Mouse (Mus musculus): Measurements from ENCODE around the gene Nup210l.

Nup210l gene

GRCm38 (mm10) chr3:90103938-90104337 is at the start of gene Nup210l:
Gene Nup210l (plus strand): TSS chr3:90104132.
- DNase-seq (ENCODE audit: inconsistent age in 2 of 2, low spot score in 1 of 2): no peak

GRCm38 (mm10) chr3:90061549-90061948 is 42.4 kb upstream of the Nup210l start:
- DNase-seq (ENCODE audit: inconsistent age in 2 of 2, low spot score in 1 of 2): no peak

- no peak for DNase-seq (ENCODE audit: inconsistent age in 2 of 2, low spot score in 1 of 2)
These were observed 41.4 kb upstream of the Nup210l start for GRCm38 (mm10) chr3:90062539-90062938.

- DNase-seq (ENCODE audit: inconsistent age in 2 of 2, low spot score in 1 of 2): no peak
These were observed 39.5 kb upstream of the Nup210l start for GRCm38 (mm10) chr3:90064383-90064782.

GRCm38 (mm10) chr3:90065553-90065952 is 38.4 kb upstream of the Nup210l start:
- peak in 1 of 2 experiments; percentile 84 for DNase-seq (ENCODE audit: inconsistent age in 2 of 2, low spot score in 1 of 2)

- peak in 1 of 2 experiments; percentile 78 for DNase-seq (ENCODE audit: inconsistent age in 2 of 2, low spot score in 1 of 2)
These were observed 36.1 kb upstream of the Nup210l start for GRCm38 (mm10) chr3:90067851-90068250.

GRCm38 (mm10) chr3:90069688-90070087 is 34.2 kb upstream of the Nup210l start:
- DNase-seq (ENCODE audit: inconsistent age in 2 of 2, low spot score in 1 of 2): peak in 1 of 2 experiments; percentile 40

GRCm38 (mm10) chr3:90072294-90072693 is 31.6 kb upstream of the Nup210l start, which contains the start of gene Tpm3:
Gene Tpm3 (plus strand): TSS chr3:90072649.
- no peak for DNase-seq (ENCODE audit: inconsistent age in 2 of 2, low spot score in 1 of 2)

GRCm38 (mm10) chr3:90076921-90077716 is 26.8 kb upstream of the Nup210l start:
- peak; percentile 82 to 95 for DNase-seq (ENCODE audit: inconsistent age in 2 of 2, low spot score in 1 of 2)

- DNase-seq (ENCODE audit: inconsistent age in 2 of 2, low spot score in 1 of 2): no peak
These were observed 25.7 kb upstream of the Nup210l start for GRCm38 (mm10) chr3:90078224-90078623.

- peak; percentile 97 for DNase-seq (ENCODE audit: inconsistent age in 2 of 2, low spot score in 1 of 2)
These were observed 24.7 kb upstream of the Nup210l start for GRCm38 (mm10) chr3:90079133-90079762.

- DNase-seq (ENCODE audit: inconsistent age in 2 of 2, low spot score in 1 of 2): peak; percentile 82 to 92
These were observed 24.0 kb upstream of the Nup210l start for GRCm38 (mm10) chr3:90079763-90080497.

- no peak for DNase-seq (ENCODE audit: inconsistent age in 2 of 2, low spot score in 1 of 2)
These were observed 23.5 kb upstream of the Nup210l start for GRCm38 (mm10) chr3:90080498-90080863.

GRCm38 (mm10) chr3:90081365-90082240 is 22.3 kb upstream of the Nup210l start:
- peak in 1 of 2 experiments; percentile 71 for DNase-seq (ENCODE audit: inconsistent age in 2 of 2, low spot score in 1 of 2)

GRCm38 (mm10) chr3:90083034-90083433 is 20.9 kb upstream of the Nup210l start:
- peak; percentile 47 to 86 for DNase-seq (ENCODE audit: inconsistent age in 2 of 2, low spot score in 1 of 2)

- peak in 1 of 2 experiments; percentile 69 for DNase-seq (ENCODE audit: inconsistent age in 2 of 2, low spot score in 1 of 2)
These were observed 20.1 kb upstream of the Nup210l start for GRCm38 (mm10) chr3:90083698-90084324.

- no peak for DNase-seq (ENCODE audit: inconsistent age in 2 of 2, low spot score in 1 of 2)
These were observed 19.1 kb upstream of the Nup210l start for GRCm38 (mm10) chr3:90084790-90085189.

GRCm38 (mm10) chr3:90085281-90085680 is 18.7 kb upstream of the Nup210l start:
- DNase-seq (ENCODE audit: inconsistent age in 2 of 2, low spot score in 1 of 2): peak; percentile 64 to 86

GRCm38 (mm10) chr3:90086068-90086467 is 17.9 kb upstream of the Nup210l start:
- no peak for DNase-seq (ENCODE audit: inconsistent age in 2 of 2, low spot score in 1 of 2)

- no peak for DNase-seq (ENCODE audit: inconsistent age in 2 of 2, low spot score in 1 of 2)
These were observed 15.3 kb upstream of the Nup210l start for GRCm38 (mm10) chr3:90088617-90089016.

All from adrenal gland, adult (tissue).